Mouse (Mus musculus) v-Abl transformed pro-B cells (cell line): Measurements from ENCODE around the gene Tex2.
"Not testable (repeated sequence)": the region's sequence is repeated elsewhere in the genome, so short reads cannot be mapped to it uniquely, and the experiment has no call there.

ENCODE experiments used
- in situ Hi-C, 2 experiments: fragments of 400-800 bp; cut with MboI; formaldehyde crosslinking; loops; one replicate each; pipeline ENCODE4 v1.15.1; 2025; ENCODE audit not compliant: unreplicated experiment in 2 of 2

The Tex2 gene

GRCm38 (mm10) chr11:106623629-106624028, 10.4 kb upstream of the Tex2 start:
- in situ Hi-C loops = loop anchor here in 1 of 2 experiments (10.0 kb wide), 2 partner anchors 129 to 1279 kb away; no protein-coding TSS in a partner anchor

GRCm38 (mm10) chr11:106622056-106622455, 8.8 kb upstream of the Tex2 start:
- in situ Hi-C loops = loop anchor here in 1 of 2 experiments (10.0 kb wide), 2 partner anchors 127 to 1277 kb away; no protein-coding TSS in a partner anchor

GRCm38 (mm10) chr11:106618768-106619167, 5.5 kb upstream of the Tex2 start:
- in situ Hi-C loops = not testable (repeated sequence)

- in situ Hi-C loops = no loop called here
Observed at GRCm38 (mm10) chr11:106617821-106618580, 4.8 kb upstream of the Tex2 start.

- in situ Hi-C loops = no loop called here
Observed at GRCm38 (mm10) chr11:106615561-106615960, 2.3 kb upstream of the Tex2 start.

- in situ Hi-C loops = no loop called here
Observed at GRCm38 (mm10) chr11:106614339-106614645, 1.1 kb upstream of the Tex2 start.

GRCm38 (mm10) chr11:106613638-106614338, 565 bp upstream of the Tex2 start:
- in situ Hi-C loops = no loop called here

GRCm38 (mm10) chr11:106612209-106612960, 838 bp downstream of the Tex2 start:
- in situ Hi-C loops = no loop called here

GRCm38 (mm10) chr11:106609731-106610130, 3.5 kb downstream of the Tex2 start:
- in situ Hi-C loops = no loop called here

GRCm38 (mm10) chr11:106607316-106607715, 5.9 kb downstream of the Tex2 start:
- in situ Hi-C loops = no loop called here

GRCm38 (mm10) chr11:106606042-106606441, 7.2 kb downstream of the Tex2 start:
- in situ Hi-C loops = no loop called here

- in situ Hi-C loops = no loop called here
Observed at GRCm38 (mm10) chr11:106603230-106603629, 10.0 kb downstream of the Tex2 start.

GRCm38 (mm10) chr11:106600124-106600523, 13.1 kb downstream of the Tex2 start:
- in situ Hi-C loops = no loop called here

- in situ Hi-C loops = no loop called here
Observed at GRCm38 (mm10) chr11:106599345-106599744, 13.9 kb downstream of the Tex2 start.

- in situ Hi-C loops = no loop called here
Observed at GRCm38 (mm10) chr11:106598339-106598738, 14.9 kb downstream of the Tex2 start.

GRCm38 (mm10) chr11:106597737-106598330, 15.4 kb downstream of the Tex2 start:
- in situ Hi-C loops = no loop called here

- in situ Hi-C loops = no loop called here
Observed at GRCm38 (mm10) chr11:106591183-106591582, 22.0 kb downstream of the Tex2 start.

GRCm38 (mm10) chr11:106590143-106590542, 23.1 kb downstream of the Tex2 start:
- in situ Hi-C loops = no loop called here

GRCm38 (mm10) chr11:106588781-106589180, 24.4 kb downstream of the Tex2 start:
- in situ Hi-C loops = no loop called here

- in situ Hi-C loops = no loop called here
Observed at GRCm38 (mm10) chr11:106587786-106588519, 25.3 kb downstream of the Tex2 start.
